Mouse (Mus musculus): Measurements from ENCODE around the gene En2. TPM values are rescaled to one million over a fixed set of nuclear protein-coding genes. Genes with fewer than 3 reads are reported as not detected.

En2 gene
- total RNA-seq, 1 experiment from 2014 or later = not detected

- ATAC-seq (ENCODE audit: extremely low read depth, insufficient number of reproducible peaks, low FRiP score, poor library complexity, severe bottlenecking) = no peak
Measured at GRCm38 (mm10) chr5:28158308-28159071, 7.0 kb upstream of the En2 start.

- no peak for ATAC-seq (ENCODE audit: extremely low read depth, insufficient number of reproducible peaks, low FRiP score, poor library complexity, severe bottlenecking)
Measured at GRCm38 (mm10) chr5:28159072-28159458, 6.4 kb upstream of the En2 start.

GRCm38 (mm10) chr5:28159891-28160470, 5.5 kb upstream of the En2 start:
- ATAC-seq (ENCODE audit: extremely low read depth, insufficient number of reproducible peaks, low FRiP score, poor library complexity, severe bottlenecking) = no peak

GRCm38 (mm10) chr5:28161383-28161937, 4.0 kb upstream of the En2 start:
- no peak for ATAC-seq (ENCODE audit: extremely low read depth, insufficient number of reproducible peaks, low FRiP score, poor library complexity, severe bottlenecking)

GRCm38 (mm10) chr5:28161938-28162402, 3.5 kb upstream of the En2 start:
- no peak for ATAC-seq (ENCODE audit: extremely low read depth, insufficient number of reproducible peaks, low FRiP score, poor library complexity, severe bottlenecking)

GRCm38 (mm10) chr5:28163926-28164325, 1.6 kb upstream of the En2 start:
- ATAC-seq (ENCODE audit: extremely low read depth, insufficient number of reproducible peaks, low FRiP score, poor library complexity, severe bottlenecking) = no peak

GRCm38 (mm10) chr5:28166256-28167231, 1.1 kb downstream of the En2 start:
- ATAC-seq (ENCODE audit: extremely low read depth, insufficient number of reproducible peaks, low FRiP score, poor library complexity, severe bottlenecking) = no peak

- no peak for ATAC-seq (ENCODE audit: extremely low read depth, insufficient number of reproducible peaks, low FRiP score, poor library complexity, severe bottlenecking)
Measured at GRCm38 (mm10) chr5:28167611-28168252, 2.2 kb downstream of the En2 start.

- no peak for ATAC-seq (ENCODE audit: extremely low read depth, insufficient number of reproducible peaks, low FRiP score, poor library complexity, severe bottlenecking)
Measured at GRCm38 (mm10) chr5:28168253-28169165, 3.0 kb downstream of the En2 start.

GRCm38 (mm10) chr5:28169166-28169801, 3.8 kb downstream of the En2 start:
- no peak for ATAC-seq (ENCODE audit: extremely low read depth, insufficient number of reproducible peaks, low FRiP score, poor library complexity, severe bottlenecking)

- ATAC-seq (ENCODE audit: extremely low read depth, insufficient number of reproducible peaks, low FRiP score, poor library complexity, severe bottlenecking) = no peak
Measured at GRCm38 (mm10) chr5:28170081-28170480, 4.6 kb downstream of the En2 start.

- no peak for ATAC-seq (ENCODE audit: extremely low read depth, insufficient number of reproducible peaks, low FRiP score, poor library complexity, severe bottlenecking)
Measured at GRCm38 (mm10) chr5:28170892-28171291, 5.4 kb downstream of the En2 start.

- no peak for ATAC-seq (ENCODE audit: extremely low read depth, insufficient number of reproducible peaks, low FRiP score, poor library complexity, severe bottlenecking)
Measured at GRCm38 (mm10) chr5:28171667-28172066, 6.2 kb downstream of the En2 start.

- no peak for ATAC-seq (ENCODE audit: extremely low read depth, insufficient number of reproducible peaks, low FRiP score, poor library complexity, severe bottlenecking)
Measured at GRCm38 (mm10) chr5:28172261-28172920, 6.9 kb downstream of the En2 start.

GRCm38 (mm10) chr5:28172921-28173670, 7.6 kb downstream of the En2 start:
- ATAC-seq (ENCODE audit: extremely low read depth, insufficient number of reproducible peaks, low FRiP score, poor library complexity, severe bottlenecking) = no peak

- ATAC-seq (ENCODE audit: extremely low read depth, insufficient number of reproducible peaks, low FRiP score, poor library complexity, severe bottlenecking) = no peak
Measured at GRCm38 (mm10) chr5:28173674-28174073, 8.2 kb downstream of the En2 start.

All from neutrophil, adult 5-6 weeks (primary cell).